Mouse (Mus musculus) liver, embryonic 15.5 days (tissue): ENCODE data around the gene Rnf2. TPM values are rescaled to one million over a fixed set of nuclear protein-coding genes. Genes with fewer than 3 reads are reported as not detected.

ENCODE experiments used
- ATAC-seq: fragments of 200-750 bp; cut with Nextera tagmentation; 2 replicates; pipeline ENCODE4 v1.8.0; 2017; ENCODE audit warnings: moderate number of reproducible peaks, mild to moderate bottlenecking, moderate library complexity; ENCODE audit not compliant: insufficient read depth
- H3K27ac ChIP-seq: fragments of 300-500 bp; sonication (generic); replicated peaks from 2 replicates; pipeline ENCODE4 v1.5.1; 2015; ENCODE audit warnings: mild to moderate bottlenecking, inconsistent platforms
- H3K27me3 ChIP-seq: fragments of 300-500 bp; sonication (generic); 2 replicates; pipeline ENCODE4 v1.6.1; 2015; ENCODE audit warnings: mild to moderate bottlenecking, inconsistent platforms
- H3K36me3 ChIP-seq: fragments of 300-500 bp; sonication (generic); replicated peaks from 2 replicates; pipeline ENCODE4 v1.6.1; 2015; ENCODE audit warnings: moderate library complexity, mild to moderate bottlenecking, inconsistent platforms
- H3K4me1 ChIP-seq: fragments of 300-500 bp; sonication (generic); replicated peaks from 2 replicates; pipeline ENCODE4 v1.6.1; 2015; ENCODE audit warnings: inconsistent platforms
- H3K4me2 ChIP-seq: fragments of 300-500 bp; sonication (generic); 2 replicates; pipeline ENCODE4 v1.6.1; 2015; ENCODE audit warnings: moderate library complexity, mild to moderate bottlenecking, inconsistent platforms
- H3K4me3 ChIP-seq: fragments of 300-500 bp; sonication (generic); replicated peaks from 2 replicates; pipeline ENCODE4 v1.5.1; 2015; ENCODE audit warnings: mild to moderate bottlenecking, inconsistent platforms
- H3K9ac ChIP-seq: fragments of 300-500 bp; sonication (generic); 2 replicates; pipeline ENCODE4 v1.6.1; 2015; ENCODE audit warnings: moderate library complexity, mild to moderate bottlenecking, inconsistent platforms
- H3K9me3 ChIP-seq: fragments of 300-500 bp; sonication (generic); replicated peaks from 2 replicates; pipeline ENCODE4 v1.6.1; 2016; ENCODE audit warnings: inconsistent platforms
- WGBS: fragments of 180-500 bp; shearing (Covaris S2); methylation state at CpG from one replicate; pipeline ENCODE4 v1.1.7; 2015; ENCODE audit warnings: mixed read lengths; ENCODE audit not compliant: insufficient replicate concordance; 5-methylcytosine and 5-hydroxymethylcytosine counted together
- microRNA-seq: library from miRNA; unstranded; fragments of <30 nt; microRNA quantifications from one replicate; pipeline ENCODE4, GENCODE M21; 2016
- polyA plus RNA-seq: library from polyadenylated mRNA; unstranded; fragments of >200 nt; fragmentation: Nextera tagmentation; extraction: Ambion mirVana; gene quantifications from 2 replicates; pipeline ENCODE4 v1.2.1, GENCODE M21; 2015

The Rnf2 gene
- polyA plus RNA-seq, 1 experiment from 2014 or later: 19.3 TPM

- H3K36me3 ChIP-seq: peaks cover 56% of the 10 kb centered on the region
- no peak overlapping the region for H3K4me3 ChIP-seq
- H3K27me3 ChIP-seq: no peaks in the 10 kb centered on the region
- no peaks in the 10 kb centered on the region for H3K9me3 ChIP-seq
- H3K4me2 ChIP-seq: no peak overlapping the region
- no peak overlapping the region for H3K27ac ChIP-seq
- peaks cover under 1% of the 10 kb centered on the region; the same call in 1 of the 2 replicates for H3K4me1 ChIP-seq
- H3K9ac ChIP-seq: no peak overlapping the region
- WGBS: 76% methylated on average over 6 of the region's 6 CpGs
- ATAC-seq: no peak
These were observed 65.3 kb downstream of the Rnf2 start for GRCm38 (mm10) chr1:151435431-151435830.

- H3K27me3 ChIP-seq: no peaks in the 10 kb centered on the region
- no peaks in the 10 kb centered on the region for H3K9me3 ChIP-seq
- no peak for ATAC-seq
- WGBS: 34% methylated on average over 9 of the region's 9 CpGs
- H3K27ac ChIP-seq: peak overlapping the region; percentile 97
- H3K4me3 ChIP-seq: peak overlapping the region; percentile 99
- H3K36me3 ChIP-seq: peaks cover 6% of the 10 kb centered on the region
- H3K9ac ChIP-seq: peak overlapping the region; percentile 97
- peaks cover 23% of the 10 kb centered on the region for H3K4me1 ChIP-seq
- H3K4me2 ChIP-seq: peak overlapping the region; percentile 67
These were observed 71.4 kb downstream of the Rnf2 start for GRCm38 (mm10) chr1:151429316-151429715.

- H3K9ac ChIP-seq: peak within 1 kb of the TSS; percentile 97
- peaks cover 23% of the 10 kb centered on the region for H3K4me1 ChIP-seq
- H3K4me2 ChIP-seq: peak within 1 kb of the TSS; percentile 67
- ATAC-seq: peak; percentile 98
- H3K4me3 ChIP-seq: peak within 1 kb of the TSS; percentile 99
- WGBS: under 1% methylated on average over 74 of the region's 74 CpGs
- peak within 1 kb of the TSS; percentile 97 for H3K27ac ChIP-seq
- H3K9me3 ChIP-seq: no peaks in the 10 kb centered on the region
- peaks cover under 1% of the 10 kb centered on the region; the same call in 1 of the 2 replicates for H3K36me3 ChIP-seq
- no peaks in the 10 kb centered on the region for H3K27me3 ChIP-seq
These were observed 72.2 kb downstream of the Rnf2 start, which contains the start of the genes Swt1 and Trmt1l for GRCm38 (mm10) chr1:151428263-151429221. TSS of gene Swt1 (minus strand) at chr1:151428455. TSS of gene Trmt1l (plus strand) at chr1:151428542.

GRCm38 (mm10) chr1:151427888-151428262 is 72.9 kb downstream of the Rnf2 start:
- ATAC-seq: no peak; the same call in 1 of the 2 replicates
- Histone ChIP-seq H3K27ac (peak overlapping the region; percentile 97), H3K9me3 (no peaks in the 10 kb centered on the region), H3K9ac (peak overlapping the region; percentile 97), H3K27me3 (no peaks in the 10 kb centered on the region), H3K4me3 (peak overlapping the region; percentile 99), H3K4me2 (peak overlapping the region; percentile 67), H3K4me1 (peaks cover 23% of the 10 kb centered on the region), H3K36me3 (no peaks in the 10 kb centered on the region; the same call in 1 of the 2 replicates)
- 0% methylated on average over 26 of the region's 26 CpGs for WGBS

- no peak for ATAC-seq
- Histone ChIP-seq H3K9ac (peak overlapping the region; percentile 97), H3K27me3 (no peaks in the 10 kb centered on the region), H3K4me1 (peaks cover 23% of the 10 kb centered on the region), H3K4me3 (peak overlapping the region; percentile 99), H3K9me3 (no peaks in the 10 kb centered on the region), H3K4me2 (peak overlapping the region; percentile 67), H3K27ac (peak overlapping the region; percentile 97), H3K36me3 (peaks cover 4% of the 10 kb centered on the region)
- WGBS: 17% methylated on average over 7 of the region's 7 CpGs
These were observed 73.7 kb downstream of the Rnf2 start for GRCm38 (mm10) chr1:151426947-151427600.

- Histone ChIP-seq H3K9ac (no peak overlapping the region), H3K36me3 (peaks cover 35% of the 10 kb centered on the region), H3K4me3 (no peak overlapping the region), H3K4me2 (no peak overlapping the region), H3K27ac (no peak overlapping the region), H3K9me3 (no peaks in the 10 kb centered on the region), H3K4me1 (peaks cover 11% of the 10 kb centered on the region), H3K27me3 (no peaks in the 10 kb centered on the region)
- WGBS: 21% methylated on average over 3 of the region's 3 CpGs
- no peak for ATAC-seq
These were observed 78.6 kb downstream of the Rnf2 start for GRCm38 (mm10) chr1:151422178-151422577.

- H3K27me3 ChIP-seq: no peaks in the 10 kb centered on the region
- no peak overlapping the region for H3K4me2 ChIP-seq
- no peak overlapping the region for H3K4me3 ChIP-seq
- H3K36me3 ChIP-seq: peaks cover 31% of the 10 kb centered on the region
- no peak overlapping the region for H3K27ac ChIP-seq
- H3K4me1 ChIP-seq: no peaks in the 10 kb centered on the region
- H3K9me3 ChIP-seq: no peaks in the 10 kb centered on the region
- no peak for ATAC-seq
- WGBS: 83% methylated on average over 3 of the region's 3 CpGs
- H3K9ac ChIP-seq: no peak overlapping the region
These were observed 90.9 kb downstream of the Rnf2 start for GRCm38 (mm10) chr1:151409827-151410226.

Small RNA genes lying within 50 kb of the gene (microRNA-seq; reads per million reads assigned to microRNA genes)
- gene Mir7682: 0.76 reads per million

Other genes with a start within 250 kb of the Rnf2 start
- 68.9 and 71.9 TPM in 2 replicates for gene Ivns1abp, start 156.5 kb downstream of the Rnf2 start, polyA plus RNA-seq
- 12.1 and 15.4 TPM in 2 replicates for gene Swt1, start 72.5 kb downstream of the Rnf2 start, polyA plus RNA-seq
- gene Trmt1l, start 72.4 kb downstream of the Rnf2 start, polyA plus RNA-seq: 15.2 and 16.0 TPM in 2 replicates
- gene Fam129a, start 70.2 kb upstream of the Rnf2 start, polyA plus RNA-seq: 8.6 and 9.1 TPM in 2 replicates